Mouse (Mus musculus) heart, adult 2 months (tissue): ENCODE data around the gene Dgcr2.

ENCODE experiments used
- EP300 ChIP-seq: fragments of 200-500 bp; IDR thresholded peaks from 2 replicates; pipeline ENCODE4 v1.6.1; 2011; ENCODE audit warnings: low read depth, low read length, control low read depth; ENCODE audit not compliant: insufficient read depth
- POLR2A ChIP-seq: fragments of 200-500 bp; IDR thresholded peaks from 2 replicates; pipeline ENCODE4 v1.6.1; 2011; ENCODE audit warnings: mild to moderate bottlenecking, low read depth, low read length, control low read depth; ENCODE audit not compliant: insufficient read depth

- TF ChIP-seq EP300 (no peak), POLR2A (no peak)
These were observed 63.8 kb downstream of the Dgcr2 start for GRCm38 (mm10) chr16:17834543-17834942.
